Mouse (Mus musculus) kidney, adult 2 months (tissue): ENCODE measurements at regions not wholly inside any gene's neighbourhood (a gene's known extent, or its start where the extent isn't known, plus 50 kb on each side); places are given as distances from the start of the nearest gene placed in this dataset.
A peak's percentile ranks its signal among the peaks of the same experiment; 100 is the strongest.

ENCODE experiments used
- DNase-seq: peaks from one replicate; pipeline ENCODE4 v3.0.0; 2021
- H3K27ac ChIP-seq: fragments of 200-500 bp; 2 replicates; pipeline ENCODE4 v1.5.1; 2012; ENCODE audit warnings: low read depth, low read length, control low read depth, inconsistent platforms; ENCODE audit not compliant: insufficient read depth
- H3K27me3 ChIP-seq: fragments of 200-500 bp; replicated peaks from 2 replicates; pipeline ENCODE4 v1.6.1; 2012; ENCODE audit warnings: mild to moderate bottlenecking, moderate library complexity, low read length, inconsistent platforms; ENCODE audit not compliant: control insufficient read depth, insufficient read depth
- H3K36me3 ChIP-seq: fragments of 200-500 bp; 2 replicates; pipeline ENCODE4 v1.6.1; 2012; ENCODE audit warnings: mild to moderate bottlenecking, moderate library complexity, low read length, inconsistent platforms; ENCODE audit not compliant: control insufficient read depth, insufficient read depth
- H3K4me1 ChIP-seq: fragments of 200-500 bp; 2 replicates; pipeline ENCODE4 v1.6.1; 2011; ENCODE audit warnings: low read length; ENCODE audit not compliant: control insufficient read depth, insufficient read depth
- H3K4me3 ChIP-seq: fragments of 200-500 bp; 2 replicates; pipeline ENCODE4 v1.5.1; 2011; ENCODE audit warnings: mild to moderate bottlenecking, low read depth, low read length, control low read depth; ENCODE audit not compliant: insufficient read depth
- CTCF ChIP-seq: fragments of 200-500 bp; conservative IDR thresholded peaks from 2 replicates; pipeline ENCODE4 v1.5.1; 2011; ENCODE audit warnings: low read depth, mild to moderate bottlenecking, control low read depth, low read length, moderate library complexity, mixed read lengths; ENCODE audit not compliant: insufficient read depth, insufficient read length
- POLR2A ChIP-seq: fragments of 200-500 bp; IDR thresholded peaks from one replicate; pipeline ENCODE4 v1.6.1; 2011; ENCODE audit warnings: low read depth, low read length, control low read depth
- WGBS: fragments of 180-500 bp; shearing (Covaris S2); methylation state at CpG from one replicate; pipeline ENCODE4 v1.1.7; 2018; 5-methylcytosine and 5-hydroxymethylcytosine counted together

- TF ChIP-seq POLR2A = no peak
- no peak for TF ChIP-seq CTCF
- no peak for DNase-seq
- WGBS = 28% methylated on average over 4 of the region's 4 CpGs
- H3K4me1 ChIP-seq = no peaks in the 10 kb centered on the region
- no peaks in the 10 kb centered on the region; the same call in 1 of the 2 replicates for H3K27me3 ChIP-seq
- H3K4me3 ChIP-seq = no peak overlapping the region
- H3K27ac ChIP-seq = no peak overlapping the region
- no peaks in the 10 kb centered on the region for H3K36me3 ChIP-seq
Observed at GRCm38 (mm10) chr1:75733791-75734190, 187.7 kb downstream of the Slc4a3 start.

DNA sequence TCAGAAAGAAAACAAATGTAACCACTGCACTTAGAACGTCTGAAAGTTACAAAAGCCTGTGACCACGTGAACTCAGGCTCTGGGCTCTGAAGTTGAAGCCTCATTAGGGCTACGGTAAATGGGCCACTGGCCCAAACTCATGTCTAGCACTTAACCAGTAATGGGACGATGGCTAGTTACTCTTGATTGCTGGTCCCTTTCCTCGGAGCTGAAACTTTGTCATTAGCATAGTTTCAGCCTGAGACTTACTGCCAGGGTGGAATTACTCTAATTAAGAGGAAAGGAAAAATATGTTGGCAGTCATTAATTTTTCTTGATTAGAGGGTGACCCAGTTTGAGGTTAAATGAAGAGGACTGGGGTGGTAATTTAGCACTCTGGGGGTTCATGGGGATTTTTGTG lies 192.6 kb downstream of the Slc4a3 start:
- 45% methylated on average over 5 of the region's 5 CpGs for WGBS
- TF ChIP-seq CTCF = no peak
- H3K27me3 ChIP-seq = no peaks in the 10 kb centered on the region

DNA sequence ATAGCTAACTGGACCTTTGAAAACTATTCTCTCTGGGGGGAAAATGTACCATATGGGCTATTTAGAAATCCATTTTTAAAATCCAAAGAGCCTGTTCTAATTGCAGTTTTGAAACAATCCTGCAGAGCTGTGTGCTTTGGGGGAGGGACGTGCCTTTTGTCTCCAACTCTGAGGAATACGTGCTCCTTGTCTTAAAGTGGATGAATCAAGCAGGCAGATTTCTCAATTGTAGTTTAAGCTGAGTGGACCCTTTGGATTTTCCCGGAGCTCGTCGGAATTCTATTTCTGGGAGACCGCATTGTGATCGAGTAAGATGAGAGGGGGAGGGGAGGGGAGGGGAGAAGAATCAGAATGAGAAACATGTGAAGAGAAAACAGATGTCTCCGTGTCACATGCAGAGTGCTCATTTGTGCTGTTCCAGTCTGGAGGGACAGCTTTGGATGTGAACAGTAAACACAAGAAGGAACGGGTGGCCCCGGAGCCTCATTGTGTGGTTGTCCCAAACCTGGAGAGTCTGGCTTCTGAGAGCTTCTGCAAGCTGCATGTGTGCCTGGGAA lies 203.7 kb downstream of the Slc4a3 start:
- TF ChIP-seq POLR2A (no peak), CTCF (no peak)
- H3K4me3 ChIP-seq = no peak overlapping the region
- 73% methylated on average over 10 of the region's 10 CpGs for WGBS
- H3K4me1 ChIP-seq = no peaks in the 10 kb centered on the region
- no peak for DNase-seq
- H3K27ac ChIP-seq = no peak overlapping the region
- H3K27me3 ChIP-seq = no peaks in the 10 kb centered on the region
- no peaks in the 10 kb centered on the region for H3K36me3 ChIP-seq

More for the DNA sequence above, 192.6 kb downstream of the Slc4a3 start:
- H3K4me1 ChIP-seq = no peaks in the 10 kb centered on the region
- DNase-seq = peak; percentile 7
- no peak overlapping the region for H3K4me3 ChIP-seq
- H3K36me3 ChIP-seq = no peaks in the 10 kb centered on the region
- no peak overlapping the region for H3K27ac ChIP-seq

- Histone ChIP-seq H3K27ac (no peak overlapping the region), H3K36me3 (no peaks in the 10 kb centered on the region), H3K27me3 (no peaks in the 10 kb centered on the region), H3K4me1 (no peaks in the 10 kb centered on the region), H3K4me3 (no peak overlapping the region)
- DNase-seq = no peak
- TF ChIP-seq POLR2A (no peak), CTCF (no peak)
- WGBS = 79% methylated on average over 5 of the region's 5 CpGs
Observed at GRCm38 (mm10) chr1:75772131-75772530, 226.1 kb downstream of the Slc4a3 start.

DNA sequence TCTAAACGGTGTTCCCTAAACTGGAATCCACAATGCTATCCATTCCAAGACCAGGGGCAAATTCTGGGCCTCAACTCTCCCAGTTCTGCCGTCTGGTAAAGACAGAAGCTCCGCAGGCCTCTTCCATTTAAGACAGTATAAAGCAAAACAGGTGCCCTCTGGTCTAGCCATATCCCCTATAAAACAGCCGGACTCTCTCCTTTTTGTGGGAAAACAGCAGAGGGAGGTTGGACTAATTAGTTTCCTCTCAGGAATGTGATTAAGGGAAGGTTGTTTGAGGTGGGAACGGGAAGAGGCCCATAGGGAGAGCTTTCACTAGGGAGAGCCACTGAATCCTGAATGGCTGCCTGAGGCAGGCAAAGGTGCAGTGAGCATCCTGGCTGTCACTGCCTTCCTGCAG lies 226.9 kb downstream of the Slc4a3 start:
- TF ChIP-seq POLR2A (no peak), CTCF (no peak)
- Histone ChIP-seq H3K27me3 (no peaks in the 10 kb centered on the region), H3K4me3 (no peak overlapping the region), H3K27ac (no peak overlapping the region), H3K4me1 (no peaks in the 10 kb centered on the region), H3K36me3 (no peaks in the 10 kb centered on the region)
- DNase-seq = no peak
- 68% methylated on average over 5 of the region's 5 CpGs for WGBS

- Histone ChIP-seq H3K4me1 (no peaks in the 10 kb centered on the region), H3K4me3 (no peak overlapping the region), H3K27ac (no peak overlapping the region), H3K36me3 (no peaks in the 10 kb centered on the region), H3K27me3 (no peaks in the 10 kb centered on the region)
- TF ChIP-seq CTCF = no peak
- TF ChIP-seq POLR2A = no peak
- 89% methylated on average over 8 of the region's 8 CpGs for WGBS
- no peak for DNase-seq
Observed at GRCm38 (mm10) chr1:75778889-75779288, 232.8 kb downstream of the Slc4a3 start.

DNA sequence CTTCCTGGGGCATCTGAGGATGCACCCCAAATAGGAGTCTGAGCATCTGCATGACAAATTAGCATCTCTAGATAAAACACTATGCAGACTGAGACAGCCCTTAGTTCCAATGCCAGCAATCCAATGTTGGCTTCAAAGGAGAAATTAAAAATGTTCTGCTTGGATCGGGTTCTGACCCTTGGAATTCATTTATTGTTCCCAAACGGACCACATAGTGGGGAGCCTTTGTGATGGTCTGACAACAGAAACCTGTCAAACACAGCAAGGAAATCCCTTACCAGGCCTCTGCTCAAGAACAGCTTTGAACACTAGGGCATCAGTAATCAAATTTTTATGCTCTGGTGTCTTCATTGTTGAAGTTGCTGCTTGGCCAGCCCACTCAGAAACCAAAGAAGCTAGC lies 237.1 kb downstream of the Slc4a3 start:
- Histone ChIP-seq H3K36me3 (no peaks in the 10 kb centered on the region), H3K4me3 (no peak overlapping the region), H3K27me3 (no peaks in the 10 kb centered on the region), H3K4me1 (no peaks in the 10 kb centered on the region), H3K27ac (no peak overlapping the region)
- TF ChIP-seq POLR2A (no peak), CTCF (no peak)
- DNase-seq = no peak
- 85% methylated on average over 2 of the region's 2 CpGs for WGBS
